Mouse (Mus musculus) adrenal gland, postnatal 0 days (tissue): ENCODE measurements around the gene Osbpl6. TPM values are rescaled to one million over a fixed set of nuclear protein-coding genes. Genes with fewer than 3 reads are reported as not detected.

ENCODE experiments used
- microRNA-seq: library from miRNA; unstranded; fragments of <30 nt; microRNA quantifications from one replicate; pipeline ENCODE4, GENCODE M21; 2016; ENCODE audit warnings: borderline replicate concordance; ENCODE audit not compliant: insufficient number of aligned reads
- polyA plus RNA-seq: library from polyadenylated mRNA; unstranded; fragments of >200 nt; fragmentation: Nextera tagmentation; extraction: Ambion mirVana; gene quantifications from 2 replicates; pipeline ENCODE4 v1.2.1, GENCODE M21; 2015

The Osbpl6 gene
- 13.3 and 25.1 TPM in 2 replicates for polyA plus RNA-seq

GRCm38 (mm10) chr2:76406151-76406936 is at the start of gene Osbpl6:
TSS of gene Osbpl6 (plus strand) at chr2:76406508.

GRCm38 (mm10) chr2:76360226-76360625 is 46.1 kb upstream of the Osbpl6 start, which contains the start of gene Cyct:
TSS of gene Cyct (minus strand) at chr2:76360450.

GRCm38 (mm10) chr2:76369821-76370655 is 36.3 kb upstream of the Osbpl6 start, which contains the start of gene Rbm45:
TSS of gene Rbm45 (plus strand) at chr2:76369984.

GRCm38 (mm10) chr2:76647883-76648570 is 241.7 kb downstream of the Osbpl6 start, which contains the start of the genes Prkra and Pjvk:
TSS of gene Prkra (minus strand) at chr2:76648015.
TSS of gene Pjvk (plus strand) at chr2:76648476.

Small RNAs within 50 kb of the gene (microRNA-seq; reads per million reads assigned to microRNA genes)
- not detected for gene Gm23164

Other genes with a start within 250 kb of the Osbpl6 start
- 0.30 and 0.36 TPM in 2 replicates for gene Pde11a, start 67.7 kb upstream of the Osbpl6 start, polyA plus RNA-seq
- 0.44 TPM in 1 of 2 replicates, not detected in the other for gene Cyct, start 46.1 kb upstream of the Osbpl6 start, polyA plus RNA-seq
- gene Rbm45, start 36.5 kb upstream of the Osbpl6 start, polyA plus RNA-seq, result 7.8 and 12.2 TPM in 2 replicates
- gene Prkra, start 241.5 kb downstream of the Osbpl6 start, polyA plus RNA-seq, result 59.6 and 62.3 TPM in 2 replicates
- 0.14 and 0.32 TPM in 2 replicates for gene Pjvk, start 242.0 kb downstream of the Osbpl6 start, polyA plus RNA-seq